23 mouse cellular contexts compared by ENCODE assay signal in genomic region chr4:139100326-139100725, GRCm38 (mm10). TPM values are rescaled to one million over a fixed set of nuclear protein-coding genes. Genes with fewer than 3 reads are reported as not detected.
DNase-seq lines count a peak whose midpoint lies in the region; TF ChIP-seq lines count a peak whose summit lies in the region.
"Had no signal": no experiment of that assay in that cellular context is flagged by ENCODE, and none has a peak within 500 bp of the region (broad histone marks: within the 10 kb centered on the region; RNA-seq: fewer than 3 reads in every experiment).

No protein-coding gene starts in this region.

- DNase-seq in liver, adult 2 months (ENCODE audit: extremely low read depth, low read depth, low spot score), result peak; percentile 27
- DNase-seq in liver, result no peak
- no peak for DNase-seq in MEL (ENCODE audit: low read depth, low spot score)
- peak; percentile 62 for DNase-seq in ZHBTc4 (ENCODE audit: low read depth, low spot score)
- no peak for DNase-seq in B cell, adult 2 months
- no peak for DNase-seq in spleen, postnatal 4 days (ENCODE audit: low spot score in 2 of 2)
- DNase-seq in retina, embryonic 14.5 days (ENCODE audit: low spot score), result no peak
- DNase-seq: adrenal gland, adult 2 months; adrenal gland, postnatal 10 days; adrenal gland, postnatal 25 days; cerebellum, adult 11 months; cerebellum, adult 18-20 months; cerebellum, adult 8-10 months; cerebellum, postnatal 10 days; cerebellum, postnatal 25 days; forebrain, postnatal 0 days had no signal

- no peak overlapping the region for H3K4me3 ChIP-seq in liver, adult 2 months (ENCODE audit: insufficient read depth, low read depth, low read length)
- no peak overlapping the region for H3K4me3 ChIP-seq in MEL (ENCODE audit: control insufficient read depth in 1 of 2, insufficient read depth in 1 of 2, low read depth in 2 of 2, low read length in 2 of 2)
- H3K4me3 ChIP-seq: embryonic facial prominence, embryonic 13.5 days; forebrain, embryonic 13.5 days; forebrain, embryonic 15.5 days had no signal

- WGBS in liver, adult 2 months, result 70% methylated on average over 8 of the region's 8 CpGs

- H3K36me3 ChIP-seq in liver, adult 2 months (ENCODE audit: control insufficient read depth, insufficient read depth, low read length), result peaks cover 12% of the 10 kb centered on the region; the same call in 1 of the 2 replicates
- H3K36me3 ChIP-seq in MEL (ENCODE audit: control insufficient read depth in 1 of 2, insufficient read depth in 2 of 2, low read length in 2 of 2), result peaks cover 0 to 4% of the 10 kb centered on the region in 2 experiments; a peak in 1 of 4 replicates

- no peak overlapping the region for H3K27ac ChIP-seq in liver, adult 2 months (replicated peaks; ENCODE audit: insufficient read depth, low read depth, low read length)
- H3K27ac ChIP-seq in MEL (ENCODE audit: control insufficient read depth, low read depth, low read length), result no peak overlapping the region
- H3K27ac ChIP-seq: forebrain, embryonic 13.5 days; forebrain, embryonic 15.5 days had no signal

- H3K9me3 ChIP-seq in MEL (replicated peaks; ENCODE audit: insufficient read depth, low read length), result no peaks in the 10 kb centered on the region
- H3K9me3 ChIP-seq: embryonic facial prominence, embryonic 13.5 days; forebrain, embryonic 15.5 days had no signal

- no peak for TF ChIP-seq EP300 in MEL (IDR thresholded peaks at IDR 0.05; ENCODE audit: low read depth in 1 of 2, low read length in 2 of 2)

- no peak for TF ChIP-seq POLR2A in liver, adult 2 months (IDR thresholded peaks at IDR 0.05; ENCODE audit: extremely low read depth, insufficient read depth, low read length)
- TF ChIP-seq POLR2A in MEL (IDR thresholded peaks at IDR 0.05; ENCODE audit: control insufficient read depth in 1 of 2, insufficient read depth in 1 of 2, low read depth in 1 of 2, low read length in 2 of 2, poor library complexity in 1 of 2), result no peak

- H3K27me3 ChIP-seq in liver, adult 2 months (ENCODE audit: control insufficient read depth, insufficient read depth, low read length), result no peaks in the 10 kb centered on the region
- H3K27me3 ChIP-seq in MEL (ENCODE audit: control insufficient read depth in 1 of 2, insufficient read depth in 2 of 2, low read length in 2 of 2), result no peaks in the 10 kb centered on the region
- H3K27me3 ChIP-seq: CH12.LX; embryonic facial prominence, embryonic 13.5 days; forebrain, embryonic 15.5 days; Patski had no signal

- H3K9ac ChIP-seq in liver, adult 2 months (ENCODE audit: low read depth, low read length), result no peak overlapping the region
- no peak overlapping the region for H3K9ac ChIP-seq in MEL (ENCODE audit: control insufficient read depth, low read depth, low read length, poor library complexity, severe bottlenecking)
- H3K9ac ChIP-seq: embryonic facial prominence, embryonic 13.5 days; forebrain, embryonic 13.5 days; forebrain, embryonic 15.5 days; forebrain, postnatal 0 days had no signal

- H3K79me2 ChIP-seq in liver, adult 2 months (ENCODE audit: control insufficient read depth, insufficient read depth, low read length), result no peaks in the 10 kb centered on the region; the same call in 1 of the 2 replicates
- H3K79me2 ChIP-seq in MEL (ENCODE audit: control insufficient read depth, insufficient read depth, low read length, poor library complexity), result no peaks in the 10 kb centered on the region

- TF ChIP-seq CTCF in liver, adult 2 months (IDR thresholded peaks at IDR 0.05; ENCODE audit: low read depth, low read length), result no peak
- TF ChIP-seq CTCF in MEL (IDR thresholded peaks at IDR 0.05 in 2 of 3, conservative IDR thresholded peaks at IDR 0.05 in 1 of 3; ENCODE audit: control insufficient read depth in 1 of 3, insufficient read depth in 1 of 3, low read depth in 2 of 3, low read length in 3 of 3, poor library complexity in 1 of 3, severe bottlenecking in 1 of 3), result no peak

- TF ChIP-seq RAD21 in MEL (IDR thresholded peaks at IDR 0.05; ENCODE audit: low read depth, low read length), result no peak

- no peaks in the 10 kb centered on the region for H3K4me1 ChIP-seq in liver, adult 2 months (ENCODE audit: control insufficient read depth, insufficient read depth, low read length)
- no peaks in the 10 kb centered on the region for H3K4me1 ChIP-seq in MEL (ENCODE audit: control insufficient read depth in 1 of 2, insufficient read depth in 2 of 2, low read length in 2 of 2)
- H3K4me1 ChIP-seq: forebrain, embryonic 13.5 days; forebrain, embryonic 15.5 days had no signal

TF ChIP-seq in MEL, 35 proteins besides CTCF, POLR2A, EP300 and RAD21:
- TF ChIP-seq RCOR1 (IDR thresholded peaks at IDR 0.05; ENCODE audit: low read depth, low read length) (no peak), POLR2AphosphoS2 (IDR thresholded peaks at IDR 0.05; ENCODE audit: low read length) (peak; percentile 43; the same call in 1 of the 2 replicates)
TF ChIP-seq in MEL: peak in this region for 1.

RNA-seq across cellular contexts. Expression of gene Nbl1, which starts 7.5 kb away (rescaled TPM):
- total RNA-seq in liver, adult 2 months (2014; rRNA removed), result 0.37 and 1.7 TPM in 2 replicates
- 1.1 and 1.3 TPM in 2 replicates for polyA plus RNA-seq in liver, adult 2 months (2012; rRNA removed)
- total RNA-seq in MEL (2012; rRNA removed), result not detected in 2 replicates
- under 1 TPM in 1 of 2 experiments, not detected in 1; 0.14 TPM for polyA plus RNA-seq in MEL (2012; ENCODE audit: insufficient read depth in 1 of 2, insufficient read length in 2 of 2, low read depth in 1 of 2, low replicate concordance in 2 of 2, missing spikeins in 1 of 2)

RNA-seq across cellular contexts. Expression of gene Htr6, which starts 25.0 kb away (rescaled TPM):
- total RNA-seq in liver, adult 2 months (2014; rRNA removed), result not detected in 2 replicates
- not detected in 2 replicates for polyA plus RNA-seq in liver, adult 2 months (2012; rRNA removed)
- 0.08 TPM in 1 of 2 replicates, not detected in the other for total RNA-seq in MEL (2012; rRNA removed)
- polyA plus RNA-seq in MEL (2012; ENCODE audit: insufficient read depth in 1 of 2, insufficient read length in 2 of 2, low read depth in 1 of 2, low replicate concordance in 2 of 2, missing spikeins in 1 of 2), result not detected
- total RNA-seq: CH12.LX had no signal
- polyA plus RNA-seq: activated CD4-positive, CD25-positive, alpha-beta regulatory T cell, adult 4 months; CD4-positive, CD25-positive, alpha-beta regulatory T cell, adult 4 months had no signal

RNA-seq across cellular contexts. Expression of gene Minos1, which starts 30.6 kb away (rescaled TPM):
- total RNA-seq in liver, adult 2 months (2014; rRNA removed), result 45.2 and 55.5 TPM in 2 replicates
- 26.3 and 29.7 TPM in 2 replicates for polyA plus RNA-seq in liver, adult 2 months (2012; rRNA removed)
- total RNA-seq in MEL (2012; rRNA removed), result 163 and 183 TPM in 2 replicates
- polyA plus RNA-seq in MEL (2012; ENCODE audit: insufficient read depth in 1 of 2, insufficient read length in 2 of 2, low read depth in 1 of 2, low replicate concordance in 2 of 2, missing spikeins in 1 of 2), result 100 to 1,000 TPM in 1 of 2 experiments, not detected in 1; 401 TPM

Comparison
In these comparisons a context has a peak if more than half of its experiments do, and no peak if none do; other contexts are left out.
1. DNase-seq: peak in liver, adult 2 months (single experiment) and ZHBTc4 (single experiment); none in liver (single experiment), MEL (single experiment), B cell, adult 2 months (0 of 2), spleen, postnatal 4 days (0 of 2) and retina, embryonic 14.5 days (single experiment).